8 mouse cellular contexts compared by ENCODE assay signal in the genomic region with DNA sequence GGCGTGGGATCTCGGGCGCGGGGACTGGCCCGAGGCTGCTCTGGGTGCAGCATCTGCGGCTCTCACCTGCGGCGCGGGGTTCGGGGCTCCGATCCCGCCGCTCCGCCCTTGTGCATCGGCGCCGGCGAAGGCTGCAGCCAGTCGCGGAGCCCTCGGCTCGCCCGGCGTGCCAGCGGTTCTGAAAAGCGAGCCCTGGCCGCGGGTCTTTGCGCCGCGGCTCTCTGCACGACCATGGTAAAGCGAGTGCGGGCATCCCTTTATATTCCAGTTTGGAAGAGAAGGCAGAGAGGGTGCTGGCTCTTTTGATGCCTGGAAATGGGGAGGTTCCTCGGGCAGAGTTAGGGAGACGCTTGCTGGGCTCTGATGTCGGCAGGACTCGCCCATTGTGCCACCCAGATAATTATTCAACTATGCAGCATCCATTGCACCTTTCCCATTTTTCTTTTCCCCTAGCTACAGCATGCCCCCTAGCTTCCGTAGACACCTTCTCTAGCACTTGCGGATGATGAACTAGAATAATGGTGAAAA. TPM values are rescaled to one million over a fixed set of nuclear protein-coding genes. Genes with fewer than 3 reads are reported as not detected.
A peak's percentile ranks its signal among the peaks of the same experiment; 100 is the strongest.
DNase-seq lines count a peak whose midpoint lies in the region; ATAC-seq lines count a peak whose summit lies in the region.

No protein-coding gene starts in this region.

- peak overlapping the region; percentile 71 for H3K4me2 ChIP-seq in kidney, embryonic 14.5 days (replicated peaks; ENCODE audit: low read depth, low read length)
- peak overlapping the region; percentile 55 for H3K4me2 ChIP-seq in neural tube, embryonic 11.5 days (ENCODE audit: low read depth)

- H3K27ac ChIP-seq in kidney, embryonic 14.5 days (ENCODE audit: low read depth, low read length), result peak overlapping the region; percentile 85
- peak overlapping the region; percentile 97 for H3K27ac ChIP-seq in neural tube, embryonic 11.5 days (ENCODE audit: low read depth, low read length)

- H3K36me3 ChIP-seq in megakaryocyte, embryonic 14.5 days (replicated peaks; ENCODE audit: low read length), result peaks cover 11% of the 10 kb centered on the region
- H3K36me3 ChIP-seq in kidney, embryonic 14.5 days (ENCODE audit: control insufficient read depth, insufficient read depth, low read length), result no peaks in the 10 kb centered on the region; the same call in 1 of the 2 replicates
- no peaks in the 10 kb centered on the region for H3K36me3 ChIP-seq in neural tube, embryonic 11.5 days (ENCODE audit: control insufficient read depth, insufficient read depth, low read length)

- peak overlapping the region; percentile 98 for H3K4me3 ChIP-seq in megakaryocyte, embryonic 14.5 days (replicated peaks)
- H3K4me3 ChIP-seq in kidney, embryonic 14.5 days (ENCODE audit: low read length), result peak overlapping the region; percentile 88
- H3K4me3 ChIP-seq in neural tube, embryonic 11.5 days (ENCODE audit: low read depth, low read length), result peak overlapping the region; percentile 92

- ATAC-seq in megakaryocyte, adult 5-6 weeks (ENCODE audit: poor library complexity, severe bottlenecking), result no peak
- ATAC-seq in kidney, embryonic 14.5 days (ENCODE audit: low FRiP score, low TSS enrichment), result peak; percentile 0; the same call in 1 of the 2 replicates
- peak; percentile 9 for ATAC-seq in neural tube, embryonic 11.5 days (ENCODE audit: insufficient read depth, low FRiP score, low TSS enrichment)

- peaks cover 36% of the 10 kb centered on the region for H3K4me1 ChIP-seq in megakaryocyte, embryonic 14.5 days
- peaks cover 9% of the 10 kb centered on the region; the same call in 1 of the 2 replicates for H3K4me1 ChIP-seq in kidney, embryonic 14.5 days (ENCODE audit: control insufficient read depth, insufficient read depth, low read length)
- peaks cover 2% of the 10 kb centered on the region; the same call in 1 of the 2 replicates for H3K4me1 ChIP-seq in neural tube, embryonic 11.5 days (ENCODE audit: control insufficient read depth, insufficient read depth, low read length)

- no peaks in the 10 kb centered on the region for H3K9me3 ChIP-seq in megakaryocyte, embryonic 14.5 days
- H3K9me3 ChIP-seq in kidney, embryonic 14.5 days (ENCODE audit: control insufficient read depth, low read length), result no peaks in the 10 kb centered on the region
- H3K9me3 ChIP-seq in neural tube, embryonic 11.5 days (ENCODE audit: control insufficient read depth, low read length), result no peaks in the 10 kb centered on the region

- WGBS in kidney, embryonic 14.5 days, result 1% methylated on average over 40 of the region's 40 CpGs
- under 1% methylated on average over 38 of the region's 40 CpGs for WGBS in neural tube, embryonic 11.5 days

- peaks cover 20% of the 10 kb centered on the region for H3K27me3 ChIP-seq in megakaryocyte, embryonic 14.5 days (replicated peaks)
- no peaks in the 10 kb centered on the region for H3K27me3 ChIP-seq in kidney, embryonic 14.5 days (ENCODE audit: control insufficient read depth, insufficient read depth, low read length)
- no peaks in the 10 kb centered on the region for H3K27me3 ChIP-seq in neural tube, embryonic 11.5 days (ENCODE audit: control insufficient read depth, insufficient read depth, low read length)

- DNase-seq in embryo, embryonic 10 days (ENCODE audit: low spot score), result peak; percentile 59
- DNase-seq in heart, adult 8-10 months (ENCODE audit: low spot score), result peak; percentile 17
- peak; percentile 22 for DNase-seq in liver
- DNase-seq in neural tube, embryonic 11.5 days (ENCODE audit: low spot score), result peak; percentile 80
- peak; percentile 61 for DNase-seq in telencephalon, adult 2 months (ENCODE audit: low read depth, low spot score)

- peak overlapping the region; percentile 84 for H3K9ac ChIP-seq in kidney, embryonic 14.5 days (ENCODE audit: low read depth, low read length)
- peak overlapping the region; percentile 94 for H3K9ac ChIP-seq in neural tube, embryonic 11.5 days (ENCODE audit: low read length)

RNA-seq across cellular contexts. Expression of a gene that starts 1.1 kb away (rescaled TPM):
- 1.5 TPM in 1 of 2 replicates, not detected in the other for polyA plus RNA-seq in megakaryocyte, embryonic 14.5 days (2012; ENCODE audit: insufficient read depth, low replicate concordance)
- total RNA-seq in megakaryocyte, adult 5-6 weeks (2015), result 0.32 TPM in 1 of 2 replicates, not detected in the other
- not detected in 2 replicates for total RNA-seq in megakaryocyte, adult 5-6 weeks (2017)
- under 1 TPM; 0.14 to 0.79 (median 0.43) TPM for total RNA-seq in heart, adult 8-10 months (2022)
- 21.8 and 27.7 TPM in 2 replicates for polyA plus RNA-seq in kidney, embryonic 14.5 days (2014; fragmentation: Nextera tagmentation; extraction: Ambion mirVana)
- polyA plus RNA-seq in neural tube, embryonic 11.5 days (2014; fragmentation: Nextera tagmentation; extraction: Ambion mirVana), result 60.9 and 62.6 TPM in 2 replicates

RNA-seq across cellular contexts. Expression of a gene that starts 1.2 kb away (rescaled TPM):
- 0.47 and 3.7 TPM in 2 replicates for polyA plus RNA-seq in megakaryocyte, embryonic 14.5 days (2012; ENCODE audit: insufficient read depth, low replicate concordance)
- total RNA-seq in megakaryocyte, adult 5-6 weeks (2015), result 79.0 and 83.3 TPM in 2 replicates
- 37.7 and 39.5 TPM in 2 replicates for total RNA-seq in megakaryocyte, adult 5-6 weeks (2017)
- 10 to 100 TPM; 15.8 to 20.9 (median 20.0) TPM for total RNA-seq in heart, adult 8-10 months (2022)
- polyA plus RNA-seq in kidney, embryonic 14.5 days (2014; fragmentation: Nextera tagmentation; extraction: Ambion mirVana), result 34.6 and 42.1 TPM in 2 replicates
- polyA plus RNA-seq in neural tube, embryonic 11.5 days (2014; fragmentation: Nextera tagmentation; extraction: Ambion mirVana), result 36.3 and 37.8 TPM in 2 replicates

Comparison
In these comparisons a context has a peak if more than half of its experiments do, and no peak if none do; other contexts are left out.
1. DNase-seq: peak in every context shown above with its lines; median percentile 80 in neural tube, embryonic 11.5 days; 61 in telencephalon, adult 2 months; 59 in embryo, embryonic 10 days; 22 in liver; 17 in heart, adult 8-10 months.